Mouse (Mus musculus): ENCODE data around the gene Camk1. TPM values are rescaled to one million over a fixed set of nuclear protein-coding genes. Genes with fewer than 3 reads are reported as not detected.

The Camk1 gene
- polyA plus RNA-seq, 1 experiment = 63.2 TPM

GRCm38 (mm10) chr6:113370194-113370929, 26.6 kb upstream of the Camk1 start:
- no peaks in the 10 kb centered on the region for H3K27me3 ChIP-seq (replicated peaks; ENCODE audit: control insufficient read depth, insufficient read depth, low read length)
- H3K4me1 ChIP-seq (ENCODE audit: control insufficient read depth, insufficient read depth, low read length) = peaks cover 3% of the 10 kb centered on the region; the same call in 1 of the 2 replicates
- no peak overlapping the region for H3K27ac ChIP-seq (ENCODE audit: insufficient read depth, low read depth, low read length)
- no peak for DNase-seq
- no peak for TF ChIP-seq POLR2A (IDR thresholded peaks at IDR 0.05; ENCODE audit: low read depth, low read length)
- no peak overlapping the region for H3K4me3 ChIP-seq (ENCODE audit: insufficient read depth, low read depth, low read length)
- 64% methylated on average over 20 of the region's 20 CpGs for WGBS
- H3K36me3 ChIP-seq (ENCODE audit: control insufficient read depth, insufficient read depth, low read length) = no peaks in the 10 kb centered on the region; the same call in none of the 2 replicates

- H3K4me1 ChIP-seq (ENCODE audit: control insufficient read depth, insufficient read depth, low read length) = peaks cover 3% of the 10 kb centered on the region; the same call in 1 of the 2 replicates
- DNase-seq = no peak
- no peak overlapping the region for H3K27ac ChIP-seq (ENCODE audit: insufficient read depth, low read depth, low read length)
- no peaks in the 10 kb centered on the region for H3K27me3 ChIP-seq (replicated peaks; ENCODE audit: control insufficient read depth, insufficient read depth, low read length)
- 88% methylated on average over 5 of the region's 5 CpGs for WGBS
- H3K36me3 ChIP-seq (ENCODE audit: control insufficient read depth, insufficient read depth, low read length) = no peaks in the 10 kb centered on the region; the same call in 1 of the 2 replicates
- TF ChIP-seq POLR2A (IDR thresholded peaks at IDR 0.05; ENCODE audit: low read depth, low read length) = no peak
- TF ChIP-seq CTCF (conservative IDR thresholded peaks at IDR 0.05; ENCODE audit: insufficient read depth, insufficient read length, low read depth, low read length) = no peak
- no peak overlapping the region for H3K4me3 ChIP-seq (ENCODE audit: insufficient read depth, low read depth, low read length)
Observed at GRCm38 (mm10) chr6:113368577-113368976, 24.8 kb upstream of the Camk1 start.

- no peak overlapping the region for H3K27ac ChIP-seq (ENCODE audit: insufficient read depth, low read depth, low read length)
- no peak for DNase-seq
- no peak overlapping the region for H3K4me3 ChIP-seq (ENCODE audit: insufficient read depth, low read depth, low read length)
- peaks cover 3% of the 10 kb centered on the region; the same call in 1 of the 2 replicates for H3K4me1 ChIP-seq (ENCODE audit: control insufficient read depth, insufficient read depth, low read length)
- H3K36me3 ChIP-seq (ENCODE audit: control insufficient read depth, insufficient read depth, low read length) = no peaks in the 10 kb centered on the region; the same call in 1 of the 2 replicates
- 84% methylated on average over 7 of the region's 7 CpGs for WGBS
- no peak for TF ChIP-seq CTCF (conservative IDR thresholded peaks at IDR 0.05; ENCODE audit: insufficient read depth, insufficient read length, low read depth, low read length)
- TF ChIP-seq POLR2A (IDR thresholded peaks at IDR 0.05; ENCODE audit: low read depth, low read length) = no peak
- no peaks in the 10 kb centered on the region for H3K27me3 ChIP-seq (replicated peaks; ENCODE audit: control insufficient read depth, insufficient read depth, low read length)
Observed at GRCm38 (mm10) chr6:113368124-113368523, 24.3 kb upstream of the Camk1 start.

GRCm38 (mm10) chr6:113367574-113367973, 23.8 kb upstream of the Camk1 start:
- H3K36me3 ChIP-seq (ENCODE audit: control insufficient read depth, insufficient read depth, low read length) = no peaks in the 10 kb centered on the region; the same call in 1 of the 2 replicates
- H3K27me3 ChIP-seq (replicated peaks; ENCODE audit: control insufficient read depth, insufficient read depth, low read length) = no peaks in the 10 kb centered on the region
- peaks cover 3% of the 10 kb centered on the region; the same call in 1 of the 2 replicates for H3K4me1 ChIP-seq (ENCODE audit: control insufficient read depth, insufficient read depth, low read length)
- no peak overlapping the region for H3K4me3 ChIP-seq (ENCODE audit: insufficient read depth, low read depth, low read length)
- 96% methylated on average over 1 of the region's 1 CpGs for WGBS
- no peak for DNase-seq
- no peak for TF ChIP-seq CTCF (conservative IDR thresholded peaks at IDR 0.05; ENCODE audit: insufficient read depth, insufficient read length, low read depth, low read length)
- no peak overlapping the region for H3K27ac ChIP-seq (ENCODE audit: insufficient read depth, low read depth, low read length)

- H3K4me1 ChIP-seq (ENCODE audit: control insufficient read depth, insufficient read depth, low read length) = peaks cover 3% of the 10 kb centered on the region; the same call in 1 of the 2 replicates
- DNase-seq = no peak
- no peak for TF ChIP-seq CTCF (conservative IDR thresholded peaks at IDR 0.05; ENCODE audit: insufficient read depth, insufficient read length, low read depth, low read length)
- TF ChIP-seq POLR2A (IDR thresholded peaks at IDR 0.05; ENCODE audit: low read depth, low read length) = no peak
- WGBS = 93% methylated on average over 6 of the region's 6 CpGs
- no peak overlapping the region for H3K27ac ChIP-seq (ENCODE audit: insufficient read depth, low read depth, low read length)
- no peak overlapping the region for H3K4me3 ChIP-seq (ENCODE audit: insufficient read depth, low read depth, low read length)
- H3K27me3 ChIP-seq (replicated peaks; ENCODE audit: control insufficient read depth, insufficient read depth, low read length) = no peaks in the 10 kb centered on the region
- H3K36me3 ChIP-seq (ENCODE audit: control insufficient read depth, insufficient read depth, low read length) = no peaks in the 10 kb centered on the region; the same call in 1 of the 2 replicates
Observed at GRCm38 (mm10) chr6:113366639-113367038, 22.9 kb upstream of the Camk1 start.

- WGBS = 80% methylated on average over 8 of the region's 8 CpGs
- no peak overlapping the region for H3K4me3 ChIP-seq (ENCODE audit: insufficient read depth, low read depth, low read length)
- H3K36me3 ChIP-seq (ENCODE audit: control insufficient read depth, insufficient read depth, low read length) = no peaks in the 10 kb centered on the region
- H3K27ac ChIP-seq (ENCODE audit: insufficient read depth, low read depth, low read length) = no peak overlapping the region
- no peak for DNase-seq
- no peaks in the 10 kb centered on the region for H3K4me1 ChIP-seq (ENCODE audit: control insufficient read depth, insufficient read depth, low read length)
- TF ChIP-seq CTCF (conservative IDR thresholded peaks at IDR 0.05; ENCODE audit: insufficient read depth, insufficient read length, low read depth, low read length) = no peak
- TF ChIP-seq POLR2A (IDR thresholded peaks at IDR 0.05; ENCODE audit: low read depth, low read length) = no peak
- no peaks in the 10 kb centered on the region for H3K27me3 ChIP-seq (replicated peaks; ENCODE audit: control insufficient read depth, insufficient read depth, low read length)
Observed at GRCm38 (mm10) chr6:113364518-113365135, 20.8 kb upstream of the Camk1 start.

GRCm38 (mm10) chr6:113362241-113362640, 18.5 kb upstream of the Camk1 start:
- 100% methylated on average over 1 of the region's 1 CpGs for WGBS
- H3K36me3 ChIP-seq (ENCODE audit: control insufficient read depth, insufficient read depth, low read length) = no peaks in the 10 kb centered on the region

More at GRCm38 (mm10) chr6:113362241-113362640, 18.5 kb upstream of the Camk1 start:
- Histone ChIP-seq H3K27me3 (replicated peaks; ENCODE audit: control insufficient read depth, insufficient read depth, low read length) (no peaks in the 10 kb centered on the region), H3K27ac (ENCODE audit: insufficient read depth, low read depth, low read length) (no peak overlapping the region), H3K4me1 (ENCODE audit: control insufficient read depth, insufficient read depth, low read length) (no peaks in the 10 kb centered on the region), H3K4me3 (ENCODE audit: insufficient read depth, low read depth, low read length) (no peak overlapping the region)
- TF ChIP-seq POLR2A (IDR thresholded peaks at IDR 0.05; ENCODE audit: low read depth, low read length) (no peak), CTCF (conservative IDR thresholded peaks at IDR 0.05; ENCODE audit: insufficient read depth, insufficient read length, low read depth, low read length) (no peak)
- no peak for DNase-seq

Data from kidney, adult 2 months (tissue).